Mouse (Mus musculus): ENCODE results near the gene Tff3. TPM values are rescaled to one million over a fixed set of nuclear protein-coding genes. Genes with fewer than 3 reads are reported as not detected.

The Tff3 gene
- total and polyA plus RNA-seq, 3 experiments, result not detected

Other genes with a start within 250 kb of the Tff3 start
- 0.04 TPM in 2 replicates for gene Glp1r, start 227.8 kb downstream of the Tff3 start, total RNA-seq (2012; rRNA removed)
- not detected in 2 replicates for gene Glp1r, start 227.8 kb downstream of the Tff3 start, total RNA-seq (2014; rRNA removed)
- gene Glp1r, start 227.8 kb downstream of the Tff3 start, polyA plus RNA-seq (2012; ENCODE audit: insufficient read length, low read depth), result not detected in 2 replicates
- 2.4 and 4.5 TPM in 2 replicates for gene Umodl1, start 175.0 kb downstream of the Tff3 start, total RNA-seq (2012; rRNA removed)
- 1.6 TPM in 2 replicates for gene Umodl1, start 175.0 kb downstream of the Tff3 start, total RNA-seq (2014; rRNA removed)
- 1.0 and 1.1 TPM in 2 replicates for gene Umodl1, start 175.0 kb downstream of the Tff3 start, polyA plus RNA-seq (2012; ENCODE audit: insufficient read length, low read depth)
- gene Abcg1, start 72.0 kb downstream of the Tff3 start, total RNA-seq (2012; rRNA removed), result 4.6 and 5.2 TPM in 2 replicates
- gene Abcg1, start 72.0 kb downstream of the Tff3 start, total RNA-seq (2014; rRNA removed), result 1.9 and 2.2 TPM in 2 replicates
- gene Abcg1, start 72.0 kb downstream of the Tff3 start, polyA plus RNA-seq (2012; ENCODE audit: insufficient read length, low read depth), result 1.7 and 2.2 TPM in 2 replicates
- not detected in 2 replicates for gene Tff2, start 14.6 kb upstream of the Tff3 start, total RNA-seq (2012; rRNA removed)
- not detected in 2 replicates for gene Tff2, start 14.6 kb upstream of the Tff3 start, total RNA-seq (2014; rRNA removed)
- not detected in 2 replicates for gene Tff2, start 14.6 kb upstream of the Tff3 start, polyA plus RNA-seq (2012; ENCODE audit: insufficient read length, low read depth)
- gene Tff1, start 35.6 kb upstream of the Tff3 start, total RNA-seq (2012; rRNA removed), result 1.1 and 2.2 TPM in 2 replicates
- gene Tff1, start 35.6 kb upstream of the Tff3 start, total RNA-seq (2014; rRNA removed), result 0.54 and 1.6 TPM in 2 replicates
- 0.44 TPM in 1 of 2 replicates, not detected in the other for gene Tff1, start 35.6 kb upstream of the Tff3 start, polyA plus RNA-seq (2012; ENCODE audit: insufficient read length, low read depth)
- gene Tmprss3, start 69.3 kb upstream of the Tff3 start, total RNA-seq (2012; rRNA removed), result not detected in 2 replicates
- gene Tmprss3, start 69.3 kb upstream of the Tff3 start, total RNA-seq (2014; rRNA removed), result not detected in 2 replicates
- gene Tmprss3, start 69.3 kb upstream of the Tff3 start, polyA plus RNA-seq (2012; ENCODE audit: insufficient read length, low read depth), result not detected in 2 replicates
- gene Ubash3a, start 78.2 kb upstream of the Tff3 start, total RNA-seq (2012; rRNA removed), result 0.08 TPM in 2 replicates
- gene Ubash3a, start 78.2 kb upstream of the Tff3 start, total RNA-seq (2014; rRNA removed), result not detected in 2 replicates
- 0.17 and 0.23 TPM in 2 replicates for gene Ubash3a, start 78.2 kb upstream of the Tff3 start, polyA plus RNA-seq (2012; ENCODE audit: insufficient read length, low read depth)
- not detected in 2 replicates for gene Rsph1, start 147.7 kb upstream of the Tff3 start, total RNA-seq (2012; rRNA removed)
- gene Rsph1, start 147.7 kb upstream of the Tff3 start, total RNA-seq (2014; rRNA removed), result not detected in 2 replicates
- gene Rsph1, start 147.7 kb upstream of the Tff3 start, polyA plus RNA-seq (2012; ENCODE audit: insufficient read length, low read depth), result not detected in 2 replicates
- 4.7 and 6.6 TPM in 2 replicates for gene Slc37a1, start 157.1 kb upstream of the Tff3 start, total RNA-seq (2012; rRNA removed)
- gene Slc37a1, start 157.1 kb upstream of the Tff3 start, total RNA-seq (2014; rRNA removed), result 1.9 and 2.1 TPM in 2 replicates
- 2.2 and 2.4 TPM in 2 replicates for gene Slc37a1, start 157.1 kb upstream of the Tff3 start, polyA plus RNA-seq (2012; ENCODE audit: insufficient read length, low read depth)

All from CH12.LX (cell line).